Mouse (Mus musculus) midbrain, embryonic 16.5 days (tissue): ENCODE measurements at regions not wholly inside any gene's neighbourhood (a gene's known extent, or its start where the extent isn't known, plus 50 kb on each side); places are given as distances from the start of the nearest gene placed in this dataset.

ENCODE experiments used
- ATAC-seq: fragments of 200-750 bp; cut with Nextera tagmentation; 2 replicates; pipeline ENCODE4 v1.8.0; 2017; ENCODE audit warnings: moderate TSS enrichment
- H3K27ac ChIP-seq: fragments of 300-500 bp; sonication (generic); 2 replicates; pipeline ENCODE4 v1.5.1; 2014; ENCODE audit warnings: mild to moderate bottlenecking, low read length, mixed read lengths
- H3K27me3 ChIP-seq: fragments of 300-500 bp; sonication (generic); 2 replicates; pipeline ENCODE4 v1.6.1; 2014; ENCODE audit warnings: low read depth, low read length, mixed read lengths; ENCODE audit not compliant: control insufficient read depth, insufficient read depth
- H3K36me3 ChIP-seq: fragments of 300-500 bp; sonication (generic); 2 replicates; pipeline ENCODE4 v1.6.1; 2014; ENCODE audit warnings: mild to moderate bottlenecking, low read length, moderate library complexity, mixed read lengths; ENCODE audit not compliant: control insufficient read depth, insufficient read depth
- H3K4me1 ChIP-seq: fragments of 300-500 bp; sonication (generic); 2 replicates; pipeline ENCODE4 v1.6.1; 2014; ENCODE audit warnings: mild to moderate bottlenecking, low read length, mixed read lengths; ENCODE audit not compliant: control insufficient read depth, insufficient read depth
- H3K4me2 ChIP-seq: fragments of 300-500 bp; sonication (generic); 2 replicates; pipeline ENCODE4 v1.6.1; 2014; ENCODE audit warnings: mild to moderate bottlenecking, low read length, mixed read lengths
- H3K4me3 ChIP-seq: fragments of 300-500 bp; sonication (generic); 2 replicates; pipeline ENCODE4 v1.5.1; 2014; ENCODE audit warnings: low read depth, mild to moderate bottlenecking, low read length, moderate library complexity, mixed read lengths
- H3K9ac ChIP-seq: fragments of 300-500 bp; sonication (generic); 2 replicates; pipeline ENCODE4 v1.6.1; 2014; ENCODE audit warnings: low read depth, low read length, mixed read lengths
- H3K9me3 ChIP-seq: fragments of 300-500 bp; sonication (generic); replicated peaks from 2 replicates; pipeline ENCODE4 v1.6.1; 2014; ENCODE audit warnings: mild to moderate bottlenecking, low read length, mixed read lengths; ENCODE audit not compliant: control insufficient read depth, poor library complexity, severe bottlenecking
- WGBS: fragments of 180-500 bp; shearing (Covaris S2); extraction: QIAGEN DNeasy Blood & Tissue Kit; methylation state at CpG from one replicate; pipeline ENCODE4 v1.1.7; 2014; 5-methylcytosine and 5-hydroxymethylcytosine counted together

DNA sequence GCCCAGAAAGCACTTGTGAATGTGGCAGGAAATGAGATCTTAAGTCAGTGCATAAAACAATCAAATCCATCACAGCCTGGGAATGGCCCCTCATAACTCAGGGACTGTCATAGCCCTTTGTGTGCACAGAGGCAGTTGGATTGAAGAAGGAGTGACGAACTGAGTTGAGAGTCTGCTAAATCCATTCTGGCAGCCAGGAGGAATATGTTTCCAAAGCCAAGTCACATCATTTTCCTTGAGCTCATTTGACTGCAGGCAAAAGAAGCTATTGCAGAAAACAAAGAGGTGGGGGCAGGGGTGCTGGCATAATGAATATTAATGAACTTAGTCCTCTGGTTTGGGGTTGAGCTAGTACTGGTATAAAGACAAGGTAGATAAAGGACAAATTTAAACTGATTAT lies 620.0 kb downstream of the Dhx35 start:
- no peaks in the 10 kb centered on the region for H3K36me3 ChIP-seq
- H3K4me3 ChIP-seq, result no peak overlapping the region
- ATAC-seq, result 0 out of 2 replicates have a peak, but pooled peaks have one; percentile 28
- peaks cover 7% of the 10 kb centered on the region for H3K4me1 ChIP-seq
- 0 out of 2 replicates have a peak overlapping the region, but pooled peaks have one; percentile 10 for H3K9ac ChIP-seq
- H3K27ac ChIP-seq, result no peak overlapping the region
- H3K9me3 ChIP-seq, result no peaks in the 10 kb centered on the region
- 21% methylated on average over 1 of the region's 1 CpGs for WGBS
- no peak overlapping the region for H3K4me2 ChIP-seq
- H3K27me3 ChIP-seq, result no peaks in the 10 kb centered on the region

DNA sequence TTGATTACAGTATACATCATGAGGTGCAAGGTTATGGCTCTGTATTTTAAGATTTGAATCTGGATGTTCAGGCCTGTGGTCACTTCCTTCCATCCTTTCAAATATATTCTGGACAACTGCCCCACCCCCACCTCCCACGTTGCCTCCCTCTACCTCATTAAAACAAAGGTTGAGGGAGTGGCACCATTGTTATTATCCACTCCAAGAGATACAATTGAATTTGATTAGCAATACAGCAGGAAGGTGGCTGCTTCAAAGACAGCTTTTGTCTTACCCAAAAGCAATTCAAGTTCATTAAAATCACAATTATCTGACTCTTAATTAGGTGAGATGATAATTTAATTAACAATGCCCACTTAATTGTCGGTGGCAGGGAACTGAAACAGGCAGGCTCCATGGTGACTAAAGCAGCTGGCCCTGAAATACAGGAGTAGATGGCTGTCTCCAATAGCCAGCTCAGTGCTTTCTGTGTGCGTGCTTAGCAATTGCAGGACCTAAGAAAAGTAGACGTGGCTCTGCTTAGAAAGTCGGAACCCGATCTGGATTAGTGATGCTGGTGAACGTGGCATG lies 623.8 kb downstream of the Dhx35 start:
- no peak overlapping the region for H3K9ac ChIP-seq
- no peaks in the 10 kb centered on the region for H3K36me3 ChIP-seq
- no peaks in the 10 kb centered on the region for H3K9me3 ChIP-seq
- WGBS, result 48% methylated on average over 7 of the region's 7 CpGs
- no peak for ATAC-seq
- H3K4me3 ChIP-seq, result no peak overlapping the region
- H3K4me2 ChIP-seq, result no peak overlapping the region
- no peak overlapping the region for H3K27ac ChIP-seq
- H3K27me3 ChIP-seq, result no peaks in the 10 kb centered on the region
- H3K4me1 ChIP-seq, result peaks cover 9% of the 10 kb centered on the region

DNA sequence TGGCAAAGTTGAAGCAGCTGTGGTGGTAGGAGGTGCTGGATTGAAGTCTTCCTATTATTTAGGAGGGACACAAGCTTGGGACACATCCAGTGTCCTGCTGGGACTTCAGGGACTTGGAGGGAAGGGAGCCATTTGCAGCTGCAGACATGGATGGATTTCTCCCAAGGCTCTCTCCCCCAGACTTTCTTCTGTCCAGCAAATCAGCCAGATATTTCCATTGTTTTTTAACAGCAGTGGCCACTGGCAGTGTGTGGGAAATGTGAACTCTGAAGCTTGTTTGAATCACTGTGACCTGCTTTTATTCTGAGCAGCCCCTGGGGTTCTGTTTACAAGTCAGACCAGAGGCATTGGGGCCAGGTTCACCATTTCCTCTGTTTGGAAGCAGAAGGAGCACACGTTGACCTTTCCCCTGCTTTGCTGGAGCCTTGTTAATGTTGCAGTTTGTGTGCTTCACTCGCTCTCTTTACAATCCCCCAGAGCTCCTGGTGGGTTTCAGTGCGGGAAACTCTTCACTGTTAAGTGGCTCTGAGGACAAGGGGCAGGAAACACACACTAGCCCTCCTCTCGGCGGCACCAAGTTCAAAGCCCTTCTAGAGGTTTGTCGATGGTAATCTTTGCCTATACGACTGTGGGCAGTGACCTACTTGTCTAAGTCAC lies 627.8 kb downstream of the Dhx35 start:
- no peak overlapping the region for H3K4me3 ChIP-seq
- ATAC-seq, result no peak
- no peak overlapping the region for H3K27ac ChIP-seq
- no peaks in the 10 kb centered on the region for H3K9me3 ChIP-seq
- H3K36me3 ChIP-seq, result no peaks in the 10 kb centered on the region
- H3K4me1 ChIP-seq, result 0 out of 2 replicates have a peak, but pooled peaks cover 2% of the 10 kb centered on the region
- no peak overlapping the region for H3K9ac ChIP-seq
- H3K4me2 ChIP-seq, result no peak overlapping the region
- WGBS, result 34% methylated on average over 7 of the region's 7 CpGs
- H3K27me3 ChIP-seq, result no peaks in the 10 kb centered on the region

- no peaks in the 10 kb centered on the region for H3K9me3 ChIP-seq
- H3K4me2 ChIP-seq, result no peak overlapping the region
- no peak overlapping the region for H3K9ac ChIP-seq
- no peak for ATAC-seq
- 66% methylated on average over 1 of the region's 1 CpGs for WGBS
- no peaks in the 10 kb centered on the region for H3K4me1 ChIP-seq
- H3K27ac ChIP-seq, result no peak overlapping the region
- H3K27me3 ChIP-seq, result no peaks in the 10 kb centered on the region
- no peaks in the 10 kb centered on the region for H3K36me3 ChIP-seq
- H3K4me3 ChIP-seq, result no peak overlapping the region
Observed at GRCm38 (mm10) chr2:159428201-159428600, 633.6 kb downstream of the Dhx35 start.

DNA sequence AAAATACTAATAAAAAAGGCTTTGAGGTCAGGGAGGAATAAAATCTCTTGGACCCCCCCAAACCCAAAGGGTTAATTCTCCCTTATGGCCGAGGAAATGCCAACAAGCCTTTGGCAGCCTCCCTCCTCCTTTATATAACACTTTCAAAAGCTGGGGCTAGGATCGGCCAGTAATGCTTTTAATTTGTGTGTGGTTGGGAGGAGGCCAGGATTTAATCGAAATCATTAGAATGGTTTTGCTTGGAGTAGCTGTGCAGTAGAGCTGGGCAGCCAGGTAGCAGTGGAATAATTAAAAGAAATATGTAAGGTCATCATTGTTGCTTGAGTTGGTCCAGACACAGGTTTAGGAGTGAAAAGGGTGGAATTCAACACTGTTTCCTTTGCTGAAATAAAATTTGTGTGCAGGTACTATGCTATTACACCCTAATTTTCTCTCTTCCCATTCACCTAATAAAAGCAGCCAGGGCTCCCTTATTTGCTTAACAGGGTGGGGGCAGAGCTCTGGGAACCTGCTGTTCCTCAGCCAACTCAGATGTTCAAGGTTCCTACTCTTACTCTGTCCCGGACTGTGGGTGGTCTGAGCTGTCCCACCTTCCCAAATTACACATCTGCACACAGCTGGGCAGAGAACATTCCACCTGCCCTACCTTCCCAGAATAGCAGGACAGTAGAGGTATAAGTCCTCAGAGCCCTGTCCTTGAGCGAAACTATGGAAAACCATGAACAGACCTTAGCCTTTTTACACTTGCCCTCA lies 636.1 kb downstream of the Dhx35 start:
- Histone ChIP-seq H3K36me3 (no peaks in the 10 kb centered on the region), H3K4me3 (no peak overlapping the region), H3K4me2 (no peak overlapping the region), H3K9me3 (0 out of 2 replicates have a peak, but pooled peaks cover 2% of the 10 kb centered on the region), H3K27me3 (no peaks in the 10 kb centered on the region), H3K4me1 (no peaks in the 10 kb centered on the region), H3K27ac (no peak overlapping the region), H3K9ac (no peak overlapping the region)
- 74% methylated on average over 5 of the region's 5 CpGs for WGBS
- no peak for ATAC-seq

- WGBS, result 82% methylated on average over 6 of the region's 6 CpGs
- Histone ChIP-seq H3K27me3 (no peaks in the 10 kb centered on the region), H3K36me3 (no peaks in the 10 kb centered on the region), H3K9me3 (0 out of 2 replicates have a peak, but pooled peaks cover under 1% of the 10 kb centered on the region), H3K4me3 (no peak overlapping the region), H3K4me2 (no peak overlapping the region), H3K9ac (no peak overlapping the region), H3K27ac (no peak overlapping the region), H3K4me1 (no peaks in the 10 kb centered on the region)
- ATAC-seq, result no peak
Observed at GRCm38 (mm10) chr2:159438961-159439360, 644.4 kb downstream of the Dhx35 start.

DNA sequence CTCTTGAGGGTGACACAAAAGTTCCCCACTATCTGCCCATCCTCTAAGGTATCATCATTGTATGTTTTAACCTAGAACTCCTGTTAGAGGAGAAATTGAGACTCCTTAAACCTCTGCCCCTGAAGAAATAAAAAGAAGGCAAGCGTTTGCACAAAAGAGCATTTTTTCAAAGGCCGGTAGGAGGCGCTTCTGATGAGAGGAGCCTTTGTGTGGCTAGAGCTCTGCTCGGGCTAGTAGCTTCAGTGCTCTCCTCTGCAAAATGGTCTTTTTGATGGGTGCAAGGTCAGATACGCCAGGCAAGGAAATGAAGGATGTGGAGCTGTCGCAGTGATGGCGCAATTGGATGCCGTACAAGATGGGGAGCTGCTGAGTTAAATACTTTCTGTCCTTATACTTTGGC lies 649.0 kb downstream of the Dhx35 start:
- no peak for ATAC-seq
- WGBS, result 23% methylated on average over 8 of the region's 8 CpGs
- no peaks in the 10 kb centered on the region for H3K9me3 ChIP-seq
- H3K9ac ChIP-seq, result no peak overlapping the region
- H3K36me3 ChIP-seq, result no peaks in the 10 kb centered on the region
- H3K27ac ChIP-seq, result no peak overlapping the region
- 0 out of 2 replicates have a peak, but pooled peaks cover 3% of the 10 kb centered on the region for H3K4me1 ChIP-seq
- H3K4me3 ChIP-seq, result no peak overlapping the region
- no peaks in the 10 kb centered on the region for H3K27me3 ChIP-seq
- H3K4me2 ChIP-seq, result peak overlapping the region; percentile 24; the same call in 1 of the 2 replicates

DNA sequence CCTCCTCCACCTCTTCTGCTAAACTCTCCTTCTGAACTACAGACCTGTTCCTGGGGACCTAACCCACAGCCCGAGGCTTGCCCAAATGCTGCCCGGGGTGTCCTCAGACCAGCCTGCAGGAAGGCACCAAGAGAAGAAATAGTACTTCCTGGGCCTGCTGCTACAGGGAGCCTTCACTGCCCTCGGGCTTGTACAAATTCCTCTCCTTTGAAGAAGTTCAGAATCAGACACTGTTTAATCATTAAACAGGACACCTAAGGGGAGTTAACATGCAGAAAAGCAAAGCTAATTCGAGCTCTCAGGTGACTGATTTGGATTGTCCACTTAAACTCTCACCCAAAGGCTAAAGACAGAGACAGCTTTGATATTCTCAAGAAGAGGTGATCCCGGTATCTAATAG lies 651.8 kb downstream of the Dhx35 start:
- Histone ChIP-seq H3K9me3 (no peaks in the 10 kb centered on the region), H3K4me3 (no peak overlapping the region), H3K4me1 (0 out of 2 replicates have a peak, but pooled peaks cover 3% of the 10 kb centered on the region), H3K9ac (no peak overlapping the region), H3K4me2 (no peak overlapping the region), H3K27me3 (no peaks in the 10 kb centered on the region), H3K27ac (no peak overlapping the region), H3K36me3 (no peaks in the 10 kb centered on the region)
- 75% methylated on average over 5 of the region's 5 CpGs for WGBS
- no peak for ATAC-seq

- Histone ChIP-seq H3K27ac (no peak overlapping the region), H3K4me3 (no peak overlapping the region), H3K4me2 (no peak overlapping the region), H3K36me3 (no peaks in the 10 kb centered on the region), H3K27me3 (no peaks in the 10 kb centered on the region), H3K4me1 (0 out of 2 replicates have a peak, but pooled peaks cover 3% of the 10 kb centered on the region), H3K9me3 (no peaks in the 10 kb centered on the region), H3K9ac (no peak overlapping the region)
- WGBS, result 76% methylated on average over 5 of the region's 5 CpGs
- ATAC-seq, result no peak
Observed at GRCm38 (mm10) chr2:159446886-159447285, 652.3 kb downstream of the Dhx35 start.
